In genomic region chr5:144247906-144248585, GRCm38 (mm10) we compare ENCODE assay signal across 11 mouse cellular contexts. TPM values are rescaled to one million over a fixed set of nuclear protein-coding genes. Genes with fewer than 3 reads are reported as not detected.
DNase-seq lines count a peak whose midpoint lies in the region; ATAC-seq and TF ChIP-seq lines count a peak whose summit lies in the region.
"Had no signal": no experiment of that assay in that cellular context is flagged by ENCODE, and none has a peak within 500 bp of the region (broad histone marks: within the 10 kb centered on the region; RNA-seq: fewer than 3 reads in every experiment).

No protein-coding gene starts in this region.

- no peaks in the 10 kb centered on the region for H3K36me3 ChIP-seq in liver, postnatal 0 days (replicated peaks; ENCODE audit: insufficient read depth, low read length)
- no peaks in the 10 kb centered on the region for H3K36me3 ChIP-seq in heart, embryonic 15.5 days
- H3K36me3 ChIP-seq in lung, embryonic 16.5 days (ENCODE audit: control insufficient read depth, insufficient read depth, low read length) = no peaks in the 10 kb centered on the region
- H3K36me3 ChIP-seq in stomach, postnatal 0 days (ENCODE audit: control insufficient read depth, insufficient read depth, low read length) = no peaks in the 10 kb centered on the region
- H3K36me3 ChIP-seq in forebrain, embryonic 13.5 days (ENCODE audit: poor library complexity, severe bottlenecking) = no peaks in the 10 kb centered on the region
- H3K36me3 ChIP-seq: hindbrain, embryonic 15.5 days had no signal

- no peak overlapping the region for H3K4me3 ChIP-seq in liver, postnatal 0 days (ENCODE audit: low read depth, low read length)
- H3K4me3 ChIP-seq in heart, embryonic 15.5 days = no peak overlapping the region
- H3K4me3 ChIP-seq in lung, embryonic 16.5 days (ENCODE audit: low read length) = no peak overlapping the region
- H3K4me3 ChIP-seq in stomach, postnatal 0 days (ENCODE audit: low read depth, low read length) = no peak overlapping the region
- H3K4me3 ChIP-seq in forebrain, embryonic 13.5 days = no peak overlapping the region
- H3K4me3 ChIP-seq: hindbrain, embryonic 15.5 days had no signal

- ATAC-seq in liver, postnatal 0 days = peak; percentile 41; the same call in 1 of the 2 replicates
- ATAC-seq in heart, embryonic 15.5 days (replicated peaks; ENCODE audit: insufficient number of reproducible peaks, insufficient read depth, low FRiP score, low read depth) = no peak
- ATAC-seq in lung, embryonic 16.5 days (ENCODE audit: low read depth) = peak; percentile 75
- ATAC-seq in stomach, postnatal 0 days (ENCODE audit: low FRiP score, low TSS enrichment) = peak; percentile 79
- no peak for ATAC-seq in forebrain, embryonic 13.5 days
- ATAC-seq in inflammation-experienced regulatory T-cells, adult 6 months = no peak

- H3K4me2 ChIP-seq in liver, postnatal 0 days (ENCODE audit: low read depth, low read length) = no peak overlapping the region
- no peak overlapping the region for H3K4me2 ChIP-seq in heart, embryonic 15.5 days
- H3K4me2 ChIP-seq in lung, embryonic 16.5 days (ENCODE audit: low read depth, low read length) = no peak overlapping the region
- H3K4me2 ChIP-seq in stomach, postnatal 0 days (replicated peaks; ENCODE audit: low read depth) = no peak overlapping the region
- H3K4me2 ChIP-seq in forebrain, embryonic 13.5 days = no peak overlapping the region
- H3K4me2 ChIP-seq: hindbrain, embryonic 15.5 days had no signal

- WGBS in liver, postnatal 0 days (ENCODE audit: insufficient replicate concordance) = 28% methylated on average over 10 of the region's 10 CpGs
- 50% methylated on average over 10 of the region's 10 CpGs for WGBS in heart, embryonic 15.5 days
- WGBS in lung, embryonic 16.5 days = 37% methylated on average over 10 of the region's 10 CpGs
- WGBS in stomach, postnatal 0 days = 29% methylated on average over 10 of the region's 10 CpGs
- WGBS in forebrain, embryonic 13.5 days = 86% methylated on average over 10 of the region's 10 CpGs

- H3K27me3 ChIP-seq in liver, postnatal 0 days (ENCODE audit: insufficient read depth, low read length) = no peaks in the 10 kb centered on the region
- no peaks in the 10 kb centered on the region for H3K27me3 ChIP-seq in heart, embryonic 15.5 days
- H3K27me3 ChIP-seq in lung, embryonic 16.5 days (ENCODE audit: control insufficient read depth, insufficient read depth, low read depth, low read length) = no peaks in the 10 kb centered on the region
- no peaks in the 10 kb centered on the region for H3K27me3 ChIP-seq in stomach, postnatal 0 days (ENCODE audit: control insufficient read depth, insufficient read depth, low read length)
- no peaks in the 10 kb centered on the region for H3K27me3 ChIP-seq in forebrain, embryonic 13.5 days
- H3K27me3 ChIP-seq: hindbrain, embryonic 15.5 days had no signal

- no peak for TF ChIP-seq CTCF in liver, postnatal 0 days (IDR thresholded peaks at IDR 0.05; ENCODE audit: low read depth)
- no peak for TF ChIP-seq CTCF in stomach, postnatal 0 days (IDR thresholded peaks at IDR 0.05; ENCODE audit: low read depth)

- H3K27ac ChIP-seq in liver, postnatal 0 days (ENCODE audit: low read depth) = no peak overlapping the region
- peak overlapping the region; percentile 46 for H3K27ac ChIP-seq in heart, embryonic 15.5 days
- peak overlapping the region; percentile 84 for H3K27ac ChIP-seq in lung, embryonic 16.5 days (ENCODE audit: low read length)
- peak overlapping the region; percentile 83 for H3K27ac ChIP-seq in stomach, postnatal 0 days (replicated peaks)
- no peak overlapping the region for H3K27ac ChIP-seq in forebrain, embryonic 13.5 days
- H3K27ac ChIP-seq: hindbrain, embryonic 15.5 days had no signal

- no peak for TF ChIP-seq EP300 in liver, postnatal 0 days (IDR thresholded peaks at IDR 0.05; ENCODE audit: low read depth)
- no peak for TF ChIP-seq EP300 in stomach, postnatal 0 days (optimal IDR thresholded peaks at IDR 0.05)

- DNase-seq in liver, postnatal 0 days = no peak
- no peak for DNase-seq in liver
- peak; percentile 82 for DNase-seq in stomach, postnatal 0 days (ENCODE audit: low spot score)
- DNase-seq: cerebellum, adult 9-10 months; midbrain, embryonic 14.5 days; retina, postnatal 1 day had no signal

- no peaks in the 10 kb centered on the region for H3K9me3 ChIP-seq in liver, postnatal 0 days (ENCODE audit: low read length)
- H3K9me3 ChIP-seq in heart, embryonic 15.5 days (replicated peaks) = no peaks in the 10 kb centered on the region
- peaks cover 3% of the 10 kb centered on the region; the same call in 1 of the 2 replicates for H3K9me3 ChIP-seq in lung, embryonic 16.5 days (ENCODE audit: control insufficient read depth, low read length)
- H3K9me3 ChIP-seq in stomach, postnatal 0 days (ENCODE audit: control insufficient read depth, low read length) = no peaks in the 10 kb centered on the region
- H3K9me3 ChIP-seq in forebrain, embryonic 13.5 days (replicated peaks) = peaks cover 5% of the 10 kb centered on the region; the same call in 1 of the 2 replicates
- H3K9me3 ChIP-seq: hindbrain, embryonic 15.5 days had no signal

- H3K4me1 ChIP-seq in liver, postnatal 0 days (ENCODE audit: insufficient read depth) = peaks cover 12% of the 10 kb centered on the region
- H3K4me1 ChIP-seq in heart, embryonic 15.5 days (replicated peaks) = peaks cover 23% of the 10 kb centered on the region
- peaks cover 13% of the 10 kb centered on the region for H3K4me1 ChIP-seq in lung, embryonic 16.5 days (replicated peaks; ENCODE audit: control insufficient read depth, insufficient read depth, low read length)
- no peaks in the 10 kb centered on the region for H3K4me1 ChIP-seq in stomach, postnatal 0 days (replicated peaks; ENCODE audit: control insufficient read depth, insufficient read depth)
- H3K4me1 ChIP-seq in forebrain, embryonic 13.5 days = no peaks in the 10 kb centered on the region
- H3K4me1 ChIP-seq: hindbrain, embryonic 15.5 days had no signal

- H3K9ac ChIP-seq in liver, postnatal 0 days (replicated peaks) = no peak overlapping the region
- H3K9ac ChIP-seq in heart, embryonic 15.5 days = no peak overlapping the region
- H3K9ac ChIP-seq in lung, embryonic 16.5 days (ENCODE audit: low read length) = no peak overlapping the region
- no peak overlapping the region for H3K9ac ChIP-seq in stomach, postnatal 0 days (ENCODE audit: low read length)
- no peak overlapping the region for H3K9ac ChIP-seq in forebrain, embryonic 13.5 days
- H3K9ac ChIP-seq: hindbrain, embryonic 15.5 days had no signal

RNA-seq across cellular contexts. Expression of gene Bri3, which starts 3.8 kb away (rescaled TPM):
- polyA plus RNA-seq in liver, postnatal 0 days (2015; fragmentation: Nextera tagmentation; extraction: Ambion mirVana) = 51.1 and 53.0 TPM in 2 replicates
- 153 and 183 TPM in 2 replicates for polyA plus RNA-seq in heart, embryonic 15.5 days (2015; fragmentation: Nextera tagmentation; extraction: Ambion mirVana)
- 114 and 124 TPM in 2 replicates for polyA plus RNA-seq in lung, embryonic 16.5 days (2015; fragmentation: Nextera tagmentation; extraction: Ambion mirVana)
- polyA plus RNA-seq in stomach, postnatal 0 days (2015; fragmentation: Nextera tagmentation; extraction: Ambion mirVana) = 197 and 214 TPM in 2 replicates
- 117 and 128 TPM in 2 replicates for polyA plus RNA-seq in forebrain, embryonic 13.5 days (2015; fragmentation: Nextera tagmentation; extraction: Ambion mirVana)
- 1 to 10 TPM; 2.0 to 5.2 (median 3.2) TPM for polyA plus RNA-seq in inflammation-experienced regulatory T-cells, adult 6 months (2017; shearing (Covaris generic))

RNA-seq across cellular contexts. Expression of gene Tecpr1, which starts 24.6 kb away (rescaled TPM):
- polyA plus RNA-seq in liver, postnatal 0 days (2015; fragmentation: Nextera tagmentation; extraction: Ambion mirVana) = 2.1 and 2.5 TPM in 2 replicates
- 13.9 and 19.5 TPM in 2 replicates for polyA plus RNA-seq in heart, embryonic 15.5 days (2015; fragmentation: Nextera tagmentation; extraction: Ambion mirVana)
- 28.4 and 31.7 TPM in 2 replicates for polyA plus RNA-seq in lung, embryonic 16.5 days (2015; fragmentation: Nextera tagmentation; extraction: Ambion mirVana)
- 15.4 and 16.9 TPM in 2 replicates for polyA plus RNA-seq in stomach, postnatal 0 days (2015; fragmentation: Nextera tagmentation; extraction: Ambion mirVana)
- 37.9 and 39.7 TPM in 2 replicates for polyA plus RNA-seq in forebrain, embryonic 13.5 days (2015; fragmentation: Nextera tagmentation; extraction: Ambion mirVana)
- 10 to 100 TPM; 74.3 to 93.5 (median 81.1) TPM for polyA plus RNA-seq in inflammation-experienced regulatory T-cells, adult 6 months (2017; shearing (Covaris generic))

RNA-seq across cellular contexts. Expression of gene Bhlha15, which starts 58.0 kb away (rescaled TPM):
- 0.16 and 0.19 TPM in 2 replicates for polyA plus RNA-seq in liver, postnatal 0 days (2015; fragmentation: Nextera tagmentation; extraction: Ambion mirVana)
- 0.09 and 0.24 TPM in 2 replicates for polyA plus RNA-seq in heart, embryonic 15.5 days (2015; fragmentation: Nextera tagmentation; extraction: Ambion mirVana)
- polyA plus RNA-seq in lung, embryonic 16.5 days (2015; fragmentation: Nextera tagmentation; extraction: Ambion mirVana) = 0.33 and 0.59 TPM in 2 replicates
- polyA plus RNA-seq in stomach, postnatal 0 days (2015; fragmentation: Nextera tagmentation; extraction: Ambion mirVana) = 9.2 and 11.6 TPM in 2 replicates
- polyA plus RNA-seq in forebrain, embryonic 13.5 days (2015; fragmentation: Nextera tagmentation; extraction: Ambion mirVana) = 0.06 and 0.10 TPM in 2 replicates
- polyA plus RNA-seq in inflammation-experienced regulatory T-cells, adult 6 months (2017; shearing (Covaris generic)) = under 1 TPM in 2 of 3 experiments, not detected in 1; 0.21 to 0.26 TPM
- polyA plus RNA-seq: midbrain, embryonic 14.5 days had no signal

Comparison
In these comparisons a context has a peak if more than half of its experiments do, and no peak if none do; other contexts are left out.
1. ATAC-seq: peak in liver, postnatal 0 days (single experiment), lung, embryonic 16.5 days (single experiment) and stomach, postnatal 0 days (single experiment); none in heart, embryonic 15.5 days (single experiment), forebrain, embryonic 13.5 days (single experiment) and inflammation-experienced regulatory T-cells, adult 6 months (single experiment).
2. H3K27ac ChIP-seq: peak in heart, embryonic 15.5 days (single experiment), lung, embryonic 16.5 days (single experiment) and stomach, postnatal 0 days (single experiment); none in liver, postnatal 0 days (single experiment) and forebrain, embryonic 13.5 days (single experiment).